In the genomic region with DNA sequence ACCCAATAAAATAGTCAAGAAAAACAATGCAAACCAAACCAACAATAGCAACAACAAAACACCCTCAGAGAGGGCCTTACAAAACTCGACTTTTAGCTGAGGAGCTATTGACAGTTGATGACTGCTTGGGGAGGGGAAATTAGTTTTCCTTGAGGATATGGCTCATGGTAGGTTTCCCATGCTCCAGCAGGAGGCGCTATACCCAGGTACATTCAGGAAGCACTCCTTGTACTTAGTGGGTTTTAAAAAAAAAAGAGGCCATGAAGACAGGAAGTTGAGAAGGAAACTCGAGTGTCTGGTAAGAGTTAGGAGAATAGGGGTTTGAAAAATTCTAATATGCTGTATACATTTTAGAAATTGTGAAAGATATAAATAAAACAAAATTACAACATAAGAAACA, we compare ENCODE assay signal across 10 mouse cellular contexts.
"Had no signal": no experiment of that assay in that cellular context is flagged by ENCODE, and none has a peak within 500 bp of the region (broad histone marks: within the 10 kb centered on the region; RNA-seq: fewer than 3 reads in every experiment).

No protein-coding gene starts in this region.

- DNase-seq: kidney, adult 18-20 months; kidney, postnatal 25 days; layer of hippocampus, adult 9-11 months; liver, embryonic 13.5 days; right cerebral cortex, postnatal 14 days; thymus, postnatal 36 days had no signal

- H3K4me3 ChIP-seq: limb, embryonic 10.5 days; liver, embryonic 13.5 days; lung, embryonic 15.5 days; midbrain, embryonic 13.5 days; stomach, embryonic 15.5 days had no signal

- H3K27me3 ChIP-seq: liver, embryonic 13.5 days; lung, embryonic 15.5 days; midbrain, embryonic 13.5 days; stomach, embryonic 15.5 days had no signal

- H3K4me2 ChIP-seq: liver, embryonic 13.5 days; lung, embryonic 15.5 days; midbrain, embryonic 13.5 days; stomach, embryonic 15.5 days had no signal

- H3K36me3 ChIP-seq: limb, embryonic 10.5 days; liver, embryonic 13.5 days; lung, embryonic 15.5 days; midbrain, embryonic 13.5 days; stomach, embryonic 15.5 days had no signal

- H3K9ac ChIP-seq: liver, embryonic 13.5 days; lung, embryonic 15.5 days; midbrain, embryonic 13.5 days; stomach, embryonic 15.5 days had no signal

- H3K9me3 ChIP-seq: limb, embryonic 10.5 days; lung, embryonic 15.5 days; stomach, embryonic 15.5 days had no signal

- H3K4me1 ChIP-seq: limb, embryonic 10.5 days; liver, embryonic 13.5 days; stomach, embryonic 15.5 days had no signal

- H3K27ac ChIP-seq: limb, embryonic 10.5 days; liver, embryonic 13.5 days; lung, embryonic 15.5 days; midbrain, embryonic 13.5 days; stomach, embryonic 15.5 days had no signal

- ATAC-seq: midbrain, embryonic 13.5 days had no signal
